7 mouse cellular contexts compared by ENCODE assay signal in the genomic region with DNA sequence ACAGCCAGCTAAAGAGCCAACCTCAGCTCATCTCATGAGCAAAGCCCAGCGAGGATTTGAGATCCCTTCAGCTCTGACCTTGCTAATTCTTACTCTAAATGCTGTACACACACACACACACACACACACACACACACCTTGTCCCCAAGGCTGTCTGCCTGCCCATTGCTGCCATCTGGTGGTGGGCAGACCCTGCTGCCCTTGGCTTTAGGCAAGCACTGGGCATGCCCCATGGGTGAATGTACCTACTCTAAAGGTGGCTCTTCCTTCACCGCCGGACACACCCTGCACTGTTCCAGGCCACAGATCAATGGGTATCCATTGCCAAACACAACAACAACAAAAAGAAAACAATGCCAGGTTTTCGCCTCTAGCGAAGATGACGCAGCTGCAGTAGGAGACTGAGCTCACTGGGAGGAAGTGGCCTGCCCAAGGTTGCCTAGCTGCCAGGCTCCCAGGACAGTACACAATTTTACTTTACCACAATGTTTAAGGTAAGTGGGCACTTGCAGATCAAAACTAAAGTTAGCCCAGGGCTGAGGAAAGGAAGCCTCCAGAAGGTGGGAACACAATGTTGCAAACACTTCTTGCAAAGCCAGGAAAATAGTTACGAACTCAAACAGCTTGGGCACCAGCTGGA. TPM values are rescaled to one million over a fixed set of nuclear protein-coding genes. Genes with fewer than 3 reads are reported as not detected.
DNase-seq lines count a peak whose midpoint lies in the region; ATAC-seq lines count a peak whose summit lies in the region.

No protein-coding gene starts in this region.

- 82% methylated on average over 7 of the region's 7 CpGs for WGBS in limb, embryonic 15.5 days

- no peaks in the 10 kb centered on the region for H3K36me3 ChIP-seq in limb, embryonic 15.5 days

- 0 out of 2 replicates have a peak, but pooled peaks have one; percentile 1 for ATAC-seq in limb, embryonic 15.5 days (ENCODE audit: insufficient number of reproducible peaks, low FRiP score, low TSS enrichment, low read depth)

- no peak overlapping the region for H3K4me3 ChIP-seq in limb, embryonic 15.5 days

- no peaks in the 10 kb centered on the region for H3K27me3 ChIP-seq in limb, embryonic 15.5 days

- H3K27ac ChIP-seq in limb, embryonic 15.5 days: no peak overlapping the region

- H3K9me3 ChIP-seq in limb, embryonic 15.5 days: no peaks in the 10 kb centered on the region

- DNase-seq in R1 (ENCODE audit: low read depth, low spot score): peak; percentile 78
- peak; percentile 93 for DNase-seq in cerebellum, adult 11-12 months
- DNase-seq in frontal cortex, postnatal 14 days (ENCODE audit: low spot score in 2 of 2): peak; percentile 46 to 67
- peak; percentile 70 to 81 for DNase-seq in kidney, adult 8-10 months
- DNase-seq in monocyte, adult 2 months (ENCODE audit: low read depth in 1 of 2, low spot score in 2 of 2): peak; percentile 4 to 35
- DNase-seq in spleen, postnatal 10 days (ENCODE audit: low spot score in 2 of 2): peak; percentile 54 to 84

- peaks cover 7% of the 10 kb centered on the region; the same call in 1 of the 2 replicates for H3K4me1 ChIP-seq in limb, embryonic 15.5 days

- no peak overlapping the region for H3K4me2 ChIP-seq in limb, embryonic 15.5 days

- no peak overlapping the region for H3K9ac ChIP-seq in limb, embryonic 15.5 days

RNA-seq across cellular contexts. Expression of a gene that starts 33.1 kb away (rescaled TPM):
- polyA plus RNA-seq in limb, embryonic 15.5 days (2015; fragmentation: Nextera tagmentation; extraction: Ambion mirVana): 15.5 and 16.5 TPM in 2 replicates

Comparison
In these comparisons a context has a peak if more than half of its experiments do, and no peak if none do; other contexts are left out.
1. DNase-seq: peak in every context shown above with its lines; median percentile 93 in cerebellum, adult 11-12 months; 78 in R1; 76 in kidney, adult 8-10 months; 69 in spleen, postnatal 10 days; 56 in frontal cortex, postnatal 14 days; 20 in monocyte, adult 2 months.